Mouse (Mus musculus) embryonic fibroblast, embryonic 13.5 days (primary cell): ENCODE measurements at regions not wholly inside any gene's neighbourhood (a gene's known extent, or its start where the extent isn't known, plus 50 kb on each side); places are given as distances from the start of the nearest gene placed in this dataset.

Experiments
- CTCF ChIP-seq: IDR thresholded peaks from 2 replicates; pipeline ENCODE4 v1.5.1; 2011; ENCODE audit warnings: mild to moderate bottlenecking, control low read depth, low read length, moderate library complexity, borderline replicate concordance; ENCODE audit not compliant: insufficient read depth
- POLR2A ChIP-seq: IDR thresholded peaks from 2 replicates; pipeline ENCODE4 v1.6.1; 2011; ENCODE audit warnings: low read depth, mild to moderate bottlenecking, control low read depth, low read length, moderate library complexity

- no peak for TF ChIP-seq CTCF
- TF ChIP-seq POLR2A: no peak
Observed at GRCm38 (mm10) chr13:15018811-15019745, 389.1 kb downstream of the AW209491 start.
